Comparison of ENCODE assay signal across 16 mouse cellular contexts in genomic region chr8:120066226-120066625, GRCm38 (mm10). TPM values are rescaled to one million over a fixed set of nuclear protein-coding genes. Genes with fewer than 3 reads are reported as not detected.
DNase-seq lines count a peak whose midpoint lies in the region.
"Had no signal": no experiment of that assay in that cellular context is flagged by ENCODE, and none has a peak within 500 bp of the region (broad histone marks: within the 10 kb centered on the region; RNA-seq: fewer than 3 reads in every experiment).

No protein-coding gene starts in this region.

- peak; percentile 52 to 85 for DNase-seq in adrenal gland, adult (ENCODE audit: inconsistent age in 2 of 2, low spot score in 1 of 2)
- DNase-seq in adrenal gland, postnatal 25 days: no peak
- peak; percentile 57 for DNase-seq in adrenal gland, postnatal 14 days
- no peak for DNase-seq in adrenal gland, adult 18-20 months (ENCODE audit: low spot score in 2 of 2)
- DNase-seq in lung, postnatal 36 days: peak; percentile 15
- DNase-seq in lung, postnatal 14 days: no peak
- peak; percentile 68 for DNase-seq in NIH3T3 (ENCODE audit: low read depth)
- DNase-seq in layer of hippocampus, postnatal 25 days (ENCODE audit: extremely low spot score in 1 of 2, low spot score in 1 of 2): no peak
- DNase-seq: B cell, adult 2 months; cerebellum, adult 11-12 months; cerebellum, adult 8-10 months; cerebellum, postnatal 10 days; cerebellum, postnatal 36 days; embryo, embryonic 11 days; gastrocnemius, postnatal 14 days; heart, adult 11 months had no signal

RNA-seq across cellular contexts. Expression of gene Zdhhc7, which starts 35.1 kb away (rescaled TPM):
- 58.5 and 60.1 TPM in 2 replicates for total RNA-seq in adrenal gland, postnatal 25 days (2021)
- 45.3 and 48.1 TPM in 2 replicates for total RNA-seq in adrenal gland, postnatal 14 days (2021)
- 10 to 100 TPM; 39.5 to 57.7 TPM for total RNA-seq in adrenal gland, adult 18-20 months (2021)
- 10 to 100 TPM; 36.5 to 40.0 TPM for total RNA-seq in layer of hippocampus, postnatal 25 days (2021)

RNA-seq across cellular contexts. Expression of gene 6430548M08Rik, which starts 47.7 kb away (rescaled TPM):
- 111 and 165 TPM in 2 replicates for total RNA-seq in adrenal gland, postnatal 25 days (2021)
- 58.4 and 60.7 TPM in 2 replicates for total RNA-seq in adrenal gland, postnatal 14 days (2021)
- 100 to 1,000 TPM in 1 of 2 experiments, 10 to 100 TPM in 1; 60.5 to 130 TPM for total RNA-seq in adrenal gland, adult 18-20 months (2021)
- total RNA-seq in layer of hippocampus, postnatal 25 days (2021): 100 to 1,000 TPM; 151 to 168 TPM

Comparison
In these comparisons a context has a peak if more than half of its experiments do, and no peak if none do; other contexts are left out.
1. DNase-seq: peak in adrenal gland, adult (2 of 2), adrenal gland, postnatal 14 days (single experiment), lung, postnatal 36 days (single experiment) and NIH3T3 (single experiment); none in adrenal gland, postnatal 25 days (single experiment), adrenal gland, adult 18-20 months (0 of 2), lung, postnatal 14 days (single experiment) and layer of hippocampus, postnatal 25 days (0 of 2).